Mouse (Mus musculus): ENCODE measurements at regions not wholly inside any gene's neighbourhood (a gene's known extent, or its start where the extent isn't known, plus 50 kb on each side); places are given as distances from the start of the nearest gene placed in this dataset.

DNA sequence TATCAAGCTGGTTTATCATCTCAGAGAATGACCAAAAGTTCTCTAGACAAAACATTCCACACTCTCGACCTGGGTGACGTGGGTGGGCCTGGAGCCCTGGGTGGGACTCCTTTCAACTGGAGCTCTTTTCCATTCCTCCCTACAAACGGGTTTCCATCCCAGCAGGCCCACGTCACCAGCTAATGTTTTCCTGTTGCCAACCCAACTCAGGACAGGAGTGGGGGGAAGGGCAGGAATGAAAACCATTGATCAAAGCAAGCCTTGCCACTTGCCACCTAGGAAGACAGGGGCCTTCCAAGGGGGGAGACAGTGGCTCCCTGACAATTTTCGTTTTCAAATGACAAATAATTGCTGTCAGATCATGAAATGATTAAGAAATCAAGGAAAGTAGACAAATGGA, 224.8 kb downstream of the Rplp1 start:
- no peak for ATAC-seq (ENCODE audit: insufficient number of reproducible peaks, insufficient read depth, low FRiP score, low TSS enrichment, low read depth)
- H3K9me3 ChIP-seq = no peaks in the 10 kb centered on the region
- H3K4me1 ChIP-seq = peaks cover 17% of the 10 kb centered on the region
- no peak overlapping the region for H3K9ac ChIP-seq
- no peaks in the 10 kb centered on the region for H3K36me3 ChIP-seq
- no peak overlapping the region for H3K27ac ChIP-seq
- H3K27me3 ChIP-seq = peaks cover 32% of the 10 kb centered on the region
- 19% methylated on average over 5 of the region's 5 CpGs for WGBS
- H3K4me3 ChIP-seq = no peak overlapping the region
- H3K4me2 ChIP-seq = no peak overlapping the region

DNA sequence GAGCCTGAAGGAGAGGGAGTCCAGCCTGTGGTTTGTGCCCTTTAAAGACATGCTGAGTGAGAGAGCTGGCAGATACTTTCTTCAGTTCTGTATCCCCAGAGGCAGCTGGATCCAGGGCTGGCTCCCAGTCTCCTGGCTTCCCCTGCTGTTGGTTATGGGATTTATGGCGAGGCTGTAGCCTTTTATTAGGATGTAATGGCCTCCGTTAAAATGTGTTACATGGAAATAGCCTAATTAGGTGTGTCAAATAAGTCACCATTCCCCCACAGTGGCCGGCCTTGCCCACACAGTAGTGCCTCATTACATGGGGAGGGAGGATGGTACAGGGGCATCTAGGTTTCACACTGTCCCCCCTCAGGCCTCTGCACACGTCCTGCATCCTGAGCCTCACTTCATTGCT, 230.8 kb downstream of the Rplp1 start:
- no peak overlapping the region for H3K9ac ChIP-seq
- H3K36me3 ChIP-seq = no peaks in the 10 kb centered on the region
- H3K9me3 ChIP-seq = no peaks in the 10 kb centered on the region
- H3K4me2 ChIP-seq = no peak overlapping the region
- H3K27ac ChIP-seq = no peak overlapping the region
- no peak for ATAC-seq (ENCODE audit: insufficient number of reproducible peaks, insufficient read depth, low FRiP score, low TSS enrichment, low read depth)
- H3K4me1 ChIP-seq = peaks cover 31% of the 10 kb centered on the region
- peaks cover 6% of the 10 kb centered on the region for H3K27me3 ChIP-seq
- no peak overlapping the region for H3K4me3 ChIP-seq
- WGBS = 69% methylated on average over 4 of the region's 4 CpGs

DNA sequence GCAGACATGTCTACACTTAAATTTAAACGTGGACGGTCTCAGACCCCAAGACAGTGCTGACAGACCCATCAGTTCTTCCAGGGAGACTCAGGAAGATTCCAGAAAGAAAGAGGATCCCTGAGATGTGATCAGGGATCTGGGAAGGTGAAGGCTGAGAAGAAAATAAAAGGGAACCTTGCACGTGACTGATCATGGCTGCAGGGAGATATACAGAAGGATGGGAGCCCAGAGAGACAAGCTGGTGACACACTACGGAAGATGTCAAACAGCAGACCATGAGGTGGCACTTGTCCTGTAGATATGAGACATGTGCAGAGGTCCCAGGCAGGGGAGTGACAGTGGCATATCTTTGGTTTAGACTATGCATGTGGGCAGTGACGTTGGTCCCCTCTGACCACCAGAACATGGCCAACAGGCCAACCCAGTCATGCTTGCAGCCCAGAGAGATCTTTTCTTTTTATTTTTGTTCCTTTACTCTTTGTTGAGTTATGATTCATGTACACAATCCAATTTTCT, 231.5 kb downstream of the Rplp1 start:
- WGBS = 85% methylated on average over 5 of the region's 5 CpGs
- Histone ChIP-seq H3K27me3 (peaks cover 6% of the 10 kb centered on the region), H3K9ac (no peak overlapping the region), H3K9me3 (no peaks in the 10 kb centered on the region), H3K27ac (no peak overlapping the region), H3K4me2 (no peak overlapping the region), H3K36me3 (no peaks in the 10 kb centered on the region), H3K4me3 (no peak overlapping the region), H3K4me1 (peaks cover 31% of the 10 kb centered on the region)
- ATAC-seq (ENCODE audit: insufficient number of reproducible peaks, insufficient read depth, low FRiP score, low TSS enrichment, low read depth) = no peak

DNA sequence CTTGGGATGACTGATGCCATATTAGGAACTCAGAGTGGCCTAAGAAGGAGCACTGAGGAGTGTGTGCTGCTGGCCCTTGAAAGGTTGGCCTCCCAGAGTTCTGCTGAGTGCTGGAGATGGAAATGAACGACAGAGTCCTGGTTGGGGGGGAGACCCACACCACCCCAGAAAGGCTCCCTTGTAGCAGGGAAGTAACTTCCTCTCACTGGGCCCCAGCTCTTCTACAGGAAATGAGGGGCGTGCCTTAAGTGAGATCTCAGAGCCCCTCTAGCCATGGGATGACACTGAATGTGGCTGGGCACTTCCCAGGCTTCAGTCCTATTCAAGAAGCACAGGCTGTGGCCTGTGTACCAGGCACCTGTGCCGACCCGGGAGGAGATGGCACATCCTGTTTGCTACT, 232.0 kb downstream of the Rplp1 start:
- no peaks in the 10 kb centered on the region for H3K36me3 ChIP-seq
- no peaks in the 10 kb centered on the region for H3K9me3 ChIP-seq
- no peak overlapping the region for H3K4me3 ChIP-seq
- WGBS = 57% methylated on average over 4 of the region's 4 CpGs
- no peak overlapping the region for H3K9ac ChIP-seq
- no peak for ATAC-seq (ENCODE audit: insufficient number of reproducible peaks, insufficient read depth, low FRiP score, low TSS enrichment, low read depth)
- no peak overlapping the region for H3K27ac ChIP-seq
- H3K4me2 ChIP-seq = no peak overlapping the region
- H3K27me3 ChIP-seq = peaks cover 3% of the 10 kb centered on the region
- peaks cover 28% of the 10 kb centered on the region for H3K4me1 ChIP-seq

DNA sequence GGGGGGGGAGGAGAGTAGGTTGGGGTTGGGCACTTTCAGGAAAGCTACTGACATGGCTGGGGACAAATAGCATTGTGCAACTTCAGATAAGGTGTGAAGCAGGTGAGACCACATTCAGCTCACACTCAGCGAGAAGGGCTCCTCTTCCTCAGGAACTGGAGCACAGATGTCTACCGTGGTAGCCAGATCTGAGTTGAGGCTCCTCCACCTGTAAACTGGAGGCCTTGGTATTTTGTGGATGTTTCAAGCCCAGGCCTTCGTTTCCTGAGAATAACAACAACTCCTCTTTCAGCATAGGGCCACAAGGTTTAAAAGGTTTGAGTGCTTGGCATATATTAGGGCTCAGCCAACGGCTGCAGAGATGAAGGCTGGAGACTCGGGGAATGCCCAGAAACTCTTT, 232.9 kb downstream of the Rplp1 start:
- Histone ChIP-seq H3K4me2 (no peak overlapping the region), H3K4me1 (peaks cover 30% of the 10 kb centered on the region), H3K9ac (no peak overlapping the region), H3K27me3 (no peaks in the 10 kb centered on the region; the same call in 1 of the 2 replicates), H3K9me3 (no peaks in the 10 kb centered on the region), H3K4me3 (no peak overlapping the region), H3K36me3 (no peaks in the 10 kb centered on the region), H3K27ac (no peak overlapping the region)
- 48% methylated on average over 5 of the region's 5 CpGs for WGBS
- no peak for ATAC-seq (ENCODE audit: insufficient number of reproducible peaks, insufficient read depth, low FRiP score, low TSS enrichment, low read depth)

DNA sequence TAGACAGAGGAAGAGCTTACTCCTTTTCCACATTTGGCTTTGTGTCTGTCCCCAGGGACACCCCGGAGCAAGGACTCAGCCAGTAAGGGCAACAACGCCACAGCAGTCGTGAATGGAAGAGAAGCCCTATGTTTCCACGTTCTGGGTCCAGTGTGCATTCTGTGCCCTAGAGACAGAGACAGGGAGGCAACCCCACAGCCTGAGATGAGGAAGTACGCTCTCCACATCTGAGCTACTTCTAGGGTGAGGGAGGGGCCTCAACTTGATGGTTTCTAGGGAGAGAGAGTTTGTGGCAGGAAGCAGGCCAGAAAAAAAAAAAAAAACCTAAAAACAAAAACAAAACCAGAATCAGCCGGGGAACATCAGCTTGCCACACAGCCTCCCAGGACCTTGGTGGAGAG, 233.4 kb downstream of the Rplp1 start:
- 25% methylated on average over 6 of the region's 6 CpGs for WGBS
- Histone ChIP-seq H3K4me2 (peak overlapping the region; percentile 23; the same call in 1 of the 2 replicates), H3K4me3 (no peak overlapping the region), H3K27me3 (no peaks in the 10 kb centered on the region; the same call in 1 of the 2 replicates), H3K4me1 (peaks cover 35% of the 10 kb centered on the region), H3K9me3 (no peaks in the 10 kb centered on the region), H3K27ac (peak overlapping the region; percentile 55; the same call in 1 of the 2 replicates), H3K36me3 (no peaks in the 10 kb centered on the region), H3K9ac (0 out of 2 replicates have a peak overlapping the region, but pooled peaks have one; percentile 51)
- no peak for ATAC-seq (ENCODE audit: insufficient number of reproducible peaks, insufficient read depth, low FRiP score, low TSS enrichment, low read depth)

DNA sequence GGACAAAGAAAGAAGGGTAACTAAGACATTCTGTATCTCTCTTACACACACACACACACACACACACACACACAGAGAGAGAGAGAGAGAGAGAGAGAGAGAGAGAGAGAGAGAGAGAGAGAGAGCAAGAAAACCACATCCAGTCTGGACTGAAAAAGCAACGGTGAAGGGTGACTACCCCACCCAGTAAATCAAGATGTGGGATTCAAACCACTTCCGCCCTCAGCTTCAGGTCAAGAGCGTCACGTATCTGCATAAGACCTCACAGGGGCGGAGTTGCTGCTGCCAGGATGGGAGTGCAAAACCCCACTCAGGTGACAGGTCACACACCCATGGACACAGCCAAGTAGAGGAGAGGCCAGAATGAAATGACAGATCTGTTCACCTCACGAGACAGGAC, 234.7 kb downstream of the Rplp1 start:
- WGBS = 73% methylated on average over 6 of the region's 6 CpGs
- H3K4me1 ChIP-seq = peaks cover 48% of the 10 kb centered on the region
- H3K4me3 ChIP-seq = no peak overlapping the region
- ATAC-seq (ENCODE audit: insufficient number of reproducible peaks, insufficient read depth, low FRiP score, low TSS enrichment, low read depth) = no peak
- no peaks in the 10 kb centered on the region for H3K9me3 ChIP-seq
- H3K9ac ChIP-seq = no peak overlapping the region
- no peak overlapping the region for H3K4me2 ChIP-seq
- H3K27ac ChIP-seq = no peak overlapping the region
- no peaks in the 10 kb centered on the region; the same call in 1 of the 2 replicates for H3K27me3 ChIP-seq
- H3K36me3 ChIP-seq = no peaks in the 10 kb centered on the region

DNA sequence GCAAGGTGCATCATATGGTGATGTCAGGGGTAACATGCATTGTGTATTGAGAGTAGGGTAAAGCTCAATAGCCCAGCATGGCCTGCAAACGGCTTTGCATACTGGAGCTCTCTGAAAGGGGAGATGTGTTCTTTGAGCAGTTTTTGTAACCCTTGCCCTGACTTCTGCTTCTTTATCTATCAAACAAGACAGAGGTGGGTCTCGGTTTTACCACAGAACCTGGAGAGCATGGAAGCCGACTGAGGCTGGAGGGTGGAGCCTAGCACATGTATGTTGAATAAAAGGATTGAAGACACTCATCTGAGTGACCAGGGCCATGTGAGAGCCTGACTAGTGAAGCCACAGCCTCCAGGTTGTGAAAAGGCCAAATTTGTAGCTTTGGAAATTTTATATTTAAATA, 236.7 kb downstream of the Rplp1 start:
- Histone ChIP-seq H3K4me3 (no peak overlapping the region), H3K9ac (no peak overlapping the region), H3K9me3 (no peaks in the 10 kb centered on the region), H3K4me1 (peaks cover 65% of the 10 kb centered on the region), H3K27me3 (no peaks in the 10 kb centered on the region), H3K27ac (no peak overlapping the region), H3K4me2 (no peak overlapping the region), H3K36me3 (no peaks in the 10 kb centered on the region)
- WGBS = 59% methylated on average over 3 of the region's 3 CpGs
- no peak for ATAC-seq (ENCODE audit: insufficient number of reproducible peaks, insufficient read depth, low FRiP score, low TSS enrichment, low read depth)

DNA sequence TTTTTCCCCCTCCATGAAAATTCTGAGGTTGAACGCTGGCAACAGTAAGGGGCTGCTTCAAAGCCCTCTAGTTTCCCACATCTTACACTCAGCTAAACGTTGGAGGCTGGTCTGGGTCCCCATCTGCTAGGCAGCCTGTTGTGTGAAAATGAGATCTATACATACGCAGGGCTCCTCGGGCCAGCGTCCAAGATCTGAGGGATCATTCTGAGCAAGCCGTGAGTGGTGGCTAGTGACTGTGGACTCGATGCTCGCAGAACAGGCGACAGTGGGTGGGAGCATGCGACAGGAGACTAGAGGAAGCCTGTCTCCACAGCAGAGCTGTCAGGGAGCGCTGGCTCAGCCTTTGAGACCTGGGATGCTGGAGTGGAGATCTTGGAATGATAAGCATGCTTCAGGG, 237.3 kb downstream of the Rplp1 start:
- H3K9ac ChIP-seq = no peak overlapping the region
- ATAC-seq (ENCODE audit: insufficient number of reproducible peaks, insufficient read depth, low FRiP score, low TSS enrichment, low read depth) = no peak
- H3K4me2 ChIP-seq = no peak overlapping the region
- H3K9me3 ChIP-seq = no peaks in the 10 kb centered on the region
- peaks cover 61% of the 10 kb centered on the region for H3K4me1 ChIP-seq
- no peak overlapping the region for H3K27ac ChIP-seq
- H3K27me3 ChIP-seq = no peaks in the 10 kb centered on the region
- 36% methylated on average over 11 of the region's 11 CpGs for WGBS
- H3K4me3 ChIP-seq = no peak overlapping the region
- no peaks in the 10 kb centered on the region for H3K36me3 ChIP-seq

DNA sequence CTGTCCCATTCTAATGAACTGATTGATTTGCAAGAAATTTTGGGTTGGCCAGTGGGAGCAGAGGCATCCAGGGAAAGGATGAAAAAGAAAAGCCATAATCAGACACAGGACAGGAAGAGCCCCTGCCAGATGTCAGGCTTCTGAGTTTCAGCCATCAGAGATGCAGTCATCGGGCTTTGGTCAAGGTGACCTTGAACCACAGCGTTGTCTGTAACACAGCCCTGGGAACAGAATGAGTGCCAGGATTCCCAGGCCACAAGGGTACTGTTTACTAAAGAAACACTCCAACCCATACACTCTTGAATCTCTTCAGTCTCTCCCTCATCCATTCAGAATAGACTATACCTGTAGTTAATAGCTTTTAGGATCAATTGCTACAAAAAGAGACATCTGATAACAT, 239.0 kb downstream of the Rplp1 start:
- 83% methylated on average over 2 of the region's 2 CpGs for WGBS
- H3K4me3 ChIP-seq = no peak overlapping the region

DNA sequence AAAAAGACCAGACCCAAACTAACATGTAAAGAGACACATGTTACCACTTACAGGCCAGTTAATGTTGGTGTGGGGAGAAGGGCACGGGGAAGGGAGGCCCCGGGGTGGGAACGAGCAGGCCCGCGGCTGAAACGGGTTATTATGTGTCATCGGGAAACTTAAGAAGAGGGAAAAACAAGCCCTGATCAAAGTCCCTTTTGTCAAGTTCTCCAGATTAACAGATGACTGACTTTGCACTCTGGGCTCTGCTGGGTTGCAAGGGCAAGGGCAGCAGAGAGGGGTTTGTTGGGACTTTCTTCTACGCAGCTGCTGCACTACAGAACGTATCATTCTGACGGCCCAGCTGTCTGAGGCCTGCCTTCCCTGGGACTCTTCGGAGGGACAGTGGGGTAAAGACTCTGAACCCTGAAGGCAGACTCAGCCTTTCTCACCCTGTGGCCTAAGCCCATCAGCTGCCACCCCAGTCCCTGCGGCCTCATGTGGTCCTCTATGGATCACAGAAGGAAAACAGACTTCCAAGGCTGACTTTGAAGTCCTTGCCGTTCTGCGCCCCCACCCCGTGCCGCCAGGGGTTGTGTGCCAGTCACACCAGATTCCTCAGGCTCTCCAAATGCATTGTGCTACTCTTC, 240.7 kb downstream of the Rplp1 start:
- WGBS = 14% methylated on average over 16 of the region's 16 CpGs
- H3K4me1 ChIP-seq = peaks cover 51% of the 10 kb centered on the region
- ATAC-seq (ENCODE audit: insufficient number of reproducible peaks, insufficient read depth, low FRiP score, low TSS enrichment, low read depth) = no peak
- no peaks in the 10 kb centered on the region for H3K36me3 ChIP-seq
- H3K4me3 ChIP-seq = no peak overlapping the region
- H3K9ac ChIP-seq = 0 out of 2 replicates have a peak overlapping the region, but pooled peaks have one; percentile 27
- H3K4me2 ChIP-seq = peak overlapping the region; percentile 1; the same call in 1 of the 2 replicates
- H3K27me3 ChIP-seq = 0 out of 2 replicates have a peak, but pooled peaks cover 4% of the 10 kb centered on the region
- H3K27ac ChIP-seq = peak overlapping the region; percentile 86
- H3K9me3 ChIP-seq = peaks cover 6% of the 10 kb centered on the region; the same call in 1 of the 2 replicates

More for the DNA sequence above, 239.0 kb downstream of the Rplp1 start:
- Histone ChIP-seq H3K4me2 (no peak overlapping the region), H3K9ac (no peak overlapping the region), H3K36me3 (no peaks in the 10 kb centered on the region), H3K27ac (no peak overlapping the region), H3K9me3 (peaks cover 6% of the 10 kb centered on the region; the same call in 1 of the 2 replicates), H3K27me3 (0 out of 2 replicates have a peak, but pooled peaks cover 4% of the 10 kb centered on the region), H3K4me1 (peaks cover 48% of the 10 kb centered on the region)
- ATAC-seq (ENCODE audit: insufficient number of reproducible peaks, insufficient read depth, low FRiP score, low TSS enrichment, low read depth) = no peak

DNA sequence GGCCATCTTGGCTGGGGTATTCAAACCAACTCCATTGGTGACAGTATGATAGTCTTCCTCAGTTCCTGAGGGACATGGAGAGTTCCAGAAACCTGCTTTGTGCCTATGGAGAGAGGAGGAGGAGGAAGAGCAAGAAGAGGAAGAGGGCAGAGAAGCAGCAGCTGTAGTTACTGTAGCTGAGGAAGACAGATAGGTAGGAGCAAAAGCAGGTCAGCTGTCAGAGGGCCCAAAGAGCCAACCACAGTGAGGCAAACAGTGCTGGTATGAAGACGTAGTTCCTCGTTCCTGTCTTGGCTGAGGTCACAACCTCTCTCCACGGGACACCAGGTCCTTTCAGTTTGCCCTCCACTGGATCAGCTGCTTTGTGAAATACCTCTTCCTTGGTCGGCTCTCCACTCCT, 243.4 kb downstream of the Rplp1 start:
- Histone ChIP-seq H3K36me3 (no peaks in the 10 kb centered on the region), H3K4me3 (no peak overlapping the region), H3K4me2 (no peak overlapping the region), H3K27me3 (0 out of 2 replicates have a peak, but pooled peaks cover 4% of the 10 kb centered on the region), H3K27ac (no peak overlapping the region), H3K4me1 (peaks cover 44% of the 10 kb centered on the region), H3K9me3 (peaks cover 6% of the 10 kb centered on the region; the same call in 1 of the 2 replicates), H3K9ac (no peak overlapping the region)
- ATAC-seq (ENCODE audit: insufficient number of reproducible peaks, insufficient read depth, low FRiP score, low TSS enrichment, low read depth) = no peak
- WGBS = 80% methylated on average over 4 of the region's 4 CpGs
